Mouse (Mus musculus): ENCODE results near the gene Metap2. TPM values are rescaled to one million over a fixed set of nuclear protein-coding genes. Genes with fewer than 3 reads are reported as not detected.

Metap2 gene
- polyA plus RNA-seq, 1 experiment from 2014 or later = 235 TPM

Other genes with a start within 250 kb of the Metap2 start
- gene Usp44, start 65.5 kb downstream of the Metap2 start, polyA plus RNA-seq (2016; fragmentation: Nextera tagmentation; extraction: Ambion mirVana) = 16.3 and 17.4 TPM in 2 replicates
- gene Vezt, start 138.7 kb upstream of the Metap2 start, polyA plus RNA-seq (2016; fragmentation: Nextera tagmentation; extraction: Ambion mirVana) = 28.1 and 28.9 TPM in 2 replicates
- gene Fgd6, start 138.9 kb upstream of the Metap2 start, polyA plus RNA-seq (2016; fragmentation: Nextera tagmentation; extraction: Ambion mirVana) = 3.5 and 3.6 TPM in 2 replicates

Data from forebrain, embryonic 10.5 days (tissue).